Mouse (Mus musculus) mouse trophoblast stem cell (cell line): ENCODE measurements at regions not wholly inside any gene's neighbourhood (a gene's known extent, or its start where the extent isn't known, plus 50 kb on each side); places are given as distances from the start of the nearest gene placed in this dataset.

Experiments used
- in situ Hi-C, 2 experiments: fragments of 300-500 bp; cut with MseI, MboI; formaldehyde crosslinking; loops; 2 replicates in 1 of 2; 3 replicates in 1 of 2; pipeline ENCODE4 v1.15.1; 2025

DNA sequence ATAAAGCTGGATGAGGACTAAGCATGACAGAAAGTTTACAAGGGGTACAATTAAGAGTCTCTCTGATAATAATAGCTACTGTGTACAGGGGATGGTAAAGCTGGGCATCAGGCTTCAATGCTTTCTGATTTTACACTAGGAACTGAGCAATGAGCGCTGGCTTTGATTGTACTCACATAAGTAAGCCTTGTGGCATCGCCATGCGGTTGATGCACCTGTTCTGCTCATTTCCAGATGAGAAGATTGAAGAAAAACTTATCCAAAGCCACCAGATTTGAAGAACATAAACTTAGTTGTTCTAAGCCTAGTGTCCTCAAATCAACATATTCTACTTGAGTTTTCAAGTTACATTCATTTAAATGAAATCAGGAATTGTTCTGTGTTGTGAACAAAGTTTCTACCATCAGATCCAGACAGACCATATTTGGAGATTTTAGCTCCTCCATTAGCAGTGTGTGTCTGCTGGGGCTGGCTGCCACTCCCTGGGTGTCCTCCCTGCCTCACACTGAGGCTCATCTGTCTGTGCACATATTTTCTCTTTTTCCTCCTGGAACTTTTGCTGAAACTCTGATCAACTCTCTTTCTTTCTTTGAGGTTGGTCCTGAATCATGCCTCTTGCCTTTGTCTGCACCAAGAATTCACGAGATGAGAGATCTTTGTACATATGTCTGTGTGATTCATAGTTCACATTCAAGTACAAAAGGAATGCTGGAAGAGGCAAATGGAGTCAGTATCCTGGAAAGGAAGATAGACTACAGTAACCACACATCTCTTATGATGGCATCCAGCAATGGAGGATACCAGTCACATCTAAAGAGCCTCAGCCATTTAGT is 68.2 kb upstream of the Ifne start:
- in situ Hi-C loops = loop anchor here in 1 of 2 experiments (10.0 kb wide), 1 partner anchor 177 kb away; no protein-coding TSS in a partner anchor

DNA sequence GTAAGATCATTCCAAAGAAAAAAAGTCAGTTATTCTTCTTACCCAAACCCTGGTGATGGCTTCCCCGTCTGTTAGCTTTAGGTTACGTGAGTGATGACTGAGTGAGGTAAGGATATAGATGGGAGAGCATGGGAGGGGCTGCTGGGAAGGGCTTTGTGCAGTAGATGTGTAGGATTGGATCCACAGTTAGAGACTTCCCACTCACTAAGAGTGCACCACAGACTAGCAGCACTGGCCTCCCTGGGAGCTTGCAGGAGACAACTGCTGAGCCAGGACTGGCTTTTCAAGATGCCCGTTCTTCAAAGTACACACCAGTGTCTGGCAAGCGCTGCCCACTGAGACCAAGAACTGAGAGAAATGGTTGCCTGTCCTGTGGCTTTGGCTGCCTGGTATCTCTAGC is 62.0 kb upstream of the Ifne start:
- in situ Hi-C loops = loop anchor here in 1 of 2 experiments (10.0 kb wide), 1 partner anchor 183 kb away; no protein-coding TSS in a partner anchor

DNA sequence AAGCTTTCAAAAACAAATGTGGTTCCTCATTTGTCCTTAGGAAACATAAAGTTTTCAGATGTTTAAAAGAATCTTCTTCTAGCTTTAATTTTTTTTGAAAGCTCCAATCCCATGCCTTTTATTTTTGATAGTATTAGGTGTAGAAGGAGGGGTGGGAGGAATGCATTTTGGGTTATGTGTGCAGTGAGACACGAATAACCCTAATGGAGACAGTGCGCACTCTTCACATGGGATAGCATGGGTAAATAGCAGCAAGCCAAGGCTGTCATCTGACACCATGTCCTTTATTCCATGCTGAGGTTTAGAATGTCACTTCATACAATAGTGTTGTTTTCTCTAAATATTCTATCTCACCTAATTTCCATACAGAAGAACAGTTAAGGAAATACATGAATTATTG is 60.7 kb upstream of the Ifne start:
- in situ Hi-C loops = loop anchor here in 1 of 2 experiments (10.0 kb wide), 1 partner anchor 184 kb away; no protein-coding TSS in a partner anchor

DNA sequence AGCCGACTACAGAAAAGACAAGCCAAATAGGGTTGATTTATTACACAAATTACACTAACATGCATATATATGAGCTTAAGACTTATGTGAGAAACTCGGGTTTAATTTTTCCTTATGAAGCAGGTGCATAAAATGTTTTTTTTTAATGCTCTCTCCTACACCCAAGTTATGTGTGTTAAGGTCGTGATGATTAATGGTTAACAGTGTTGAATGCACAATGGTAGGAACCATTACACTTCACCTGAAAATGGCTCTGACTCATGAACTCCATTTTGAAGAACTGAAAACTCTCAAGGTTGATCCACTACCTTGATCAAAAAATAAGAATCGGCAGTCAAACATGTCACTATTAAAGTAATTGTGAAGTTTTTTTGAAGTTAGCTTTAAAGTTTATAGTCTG is 59.4 kb upstream of the Ifne start:
- in situ Hi-C loops = no loop called here

DNA sequence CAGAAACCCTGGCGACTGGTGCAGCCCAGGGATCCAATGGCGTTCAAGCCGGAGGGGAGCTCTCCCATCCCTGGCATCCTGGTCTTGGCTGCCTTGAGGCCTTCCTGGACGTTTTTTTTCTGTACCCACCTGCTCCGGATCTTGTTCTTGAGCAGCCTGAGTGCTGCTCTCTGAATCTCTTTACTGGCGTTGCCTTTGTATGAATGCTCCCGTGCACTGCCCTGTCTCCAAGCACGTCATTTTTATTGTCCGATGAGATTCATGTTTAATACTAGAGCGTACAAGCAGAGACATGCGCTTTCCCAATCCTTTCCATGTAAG is 58.7 kb upstream of the Ifne start:
- in situ Hi-C loops = no loop called here

DNA sequence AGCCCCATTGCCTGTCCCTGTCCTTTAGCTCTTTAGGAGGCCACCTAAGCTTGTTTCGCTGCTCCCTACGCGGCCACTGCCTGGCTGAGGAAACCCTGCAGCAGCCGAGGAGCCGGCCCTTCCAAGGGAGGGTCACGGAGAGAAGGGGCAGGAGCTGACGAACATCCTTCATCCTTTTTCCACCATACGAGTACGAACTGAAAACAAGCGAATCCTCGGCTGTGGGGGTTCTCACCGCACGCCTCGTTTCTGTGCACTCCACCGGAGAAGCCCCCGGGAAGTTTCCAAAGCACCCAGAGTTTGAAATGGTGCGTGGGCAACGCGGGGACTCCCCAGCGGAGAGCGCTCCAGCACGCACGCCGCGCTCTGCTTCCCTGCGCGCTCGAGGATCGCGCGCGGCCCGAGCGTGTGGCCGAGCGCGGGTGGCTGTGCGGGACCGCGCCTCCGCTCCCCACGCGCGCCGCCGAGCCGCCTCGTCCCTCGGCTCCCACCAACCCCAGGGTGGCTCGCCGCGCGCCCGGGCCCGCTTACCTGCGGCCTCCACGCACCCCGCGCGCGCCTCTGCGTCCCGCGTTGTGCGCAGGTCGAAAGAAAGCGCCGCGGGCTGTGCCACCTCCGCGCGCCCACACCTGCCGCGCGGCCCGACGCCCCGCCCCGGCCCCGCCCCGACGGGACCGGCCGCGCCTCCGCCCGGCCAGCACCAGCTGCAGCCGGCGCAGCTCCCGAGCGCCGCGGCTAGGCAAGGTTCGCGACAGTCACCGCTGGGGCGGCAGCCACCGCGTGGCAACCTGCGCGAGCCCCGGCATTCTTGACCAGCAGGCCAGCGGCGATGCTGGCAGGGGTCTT is 58.1 kb upstream of the Ifne start:
- in situ Hi-C loops = no loop called here

DNA sequence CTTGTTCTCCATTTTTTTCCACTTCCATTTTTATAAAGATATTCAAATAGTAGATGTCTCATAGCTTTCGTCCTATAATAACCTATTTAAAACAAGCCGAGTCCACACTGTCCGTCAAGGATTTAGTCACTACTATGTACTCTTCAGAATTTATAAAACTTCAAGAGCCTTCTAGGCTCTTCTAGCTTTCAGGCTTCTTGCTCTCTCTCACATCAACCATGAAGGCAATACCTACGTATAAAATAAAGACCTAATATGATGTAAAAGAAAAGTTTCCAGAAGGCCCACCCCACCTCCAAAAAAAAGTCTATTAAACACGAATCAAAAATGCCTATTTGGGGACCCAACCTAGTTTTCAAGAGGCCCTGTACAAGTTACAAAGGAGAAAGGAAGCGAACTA is 57.0 kb upstream of the Ifne start:
- in situ Hi-C loops = no loop called here

DNA sequence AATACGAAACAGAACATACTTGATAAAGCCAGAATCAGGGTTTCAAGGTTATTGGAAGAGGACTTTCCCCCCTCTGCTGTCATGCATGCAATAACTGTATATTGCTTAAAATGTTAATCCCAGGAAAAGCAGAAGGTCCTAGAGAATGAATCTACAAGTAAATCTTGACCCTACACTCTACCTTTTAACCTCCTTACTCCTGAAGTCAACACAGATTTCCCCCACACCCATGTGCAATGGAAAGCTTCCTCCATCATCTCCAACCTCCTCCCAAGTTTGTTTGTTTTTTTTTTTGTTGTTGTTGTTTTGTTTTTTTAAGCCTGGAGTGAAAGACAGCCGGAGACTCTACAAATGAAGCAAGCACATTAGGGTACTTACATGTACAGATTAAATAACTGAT is 55.9 kb upstream of the Ifne start:
- in situ Hi-C loops = no loop called here

DNA sequence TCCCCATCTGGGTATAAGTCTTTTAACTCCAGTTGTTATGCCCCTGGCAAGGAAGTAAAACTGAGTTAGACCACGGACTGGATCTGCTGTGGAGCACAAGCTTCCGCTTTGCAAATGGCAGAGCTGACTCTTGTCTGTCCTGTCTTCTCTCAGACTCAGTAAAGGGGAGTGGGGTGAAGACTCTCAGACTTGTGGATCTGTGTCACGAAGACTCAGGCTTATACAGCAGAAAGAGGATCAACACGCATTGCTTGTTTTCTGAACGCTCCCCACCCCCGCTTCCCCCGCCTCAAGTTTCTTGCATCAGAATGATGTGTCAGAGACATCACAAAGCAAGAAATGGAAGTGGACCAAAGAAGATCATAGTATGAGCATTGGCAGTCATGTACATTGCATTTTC is 55.3 kb upstream of the Ifne start:
- in situ Hi-C loops = no loop called here

DNA sequence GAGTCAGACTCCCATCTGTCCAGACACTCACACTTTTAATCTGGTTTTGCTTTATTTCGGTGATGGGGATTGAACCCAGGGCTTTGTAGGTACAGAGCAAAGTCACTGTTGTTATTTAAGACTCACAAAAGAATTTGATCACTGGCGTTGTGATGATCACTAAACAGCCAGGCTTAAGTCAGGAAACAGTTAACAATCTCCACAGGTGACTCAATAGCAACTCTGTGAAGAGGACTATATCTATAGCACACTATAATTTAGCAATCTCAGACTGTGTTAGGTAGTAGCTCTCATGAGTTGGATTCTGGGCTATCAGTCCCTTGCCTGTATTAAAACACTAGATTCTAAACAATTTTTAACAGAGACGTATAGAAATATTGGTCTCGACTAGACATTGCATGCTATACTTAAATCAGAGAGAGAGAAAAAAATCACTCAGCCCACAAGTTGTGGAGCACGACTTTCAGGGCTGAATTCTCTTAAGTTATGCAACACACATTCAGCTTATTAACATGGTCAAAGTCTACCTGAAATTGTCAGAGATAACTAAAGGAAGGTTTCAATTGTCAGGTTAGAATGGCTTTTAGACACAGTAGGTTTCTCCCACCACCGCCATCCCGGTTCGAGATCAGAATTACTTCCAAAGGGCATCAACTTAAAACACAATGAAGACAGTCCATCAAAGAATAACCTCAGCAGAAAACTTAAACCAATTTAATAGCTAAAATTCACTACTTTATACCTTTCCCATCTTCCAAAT is 54.4 kb upstream of the Ifne start:
- in situ Hi-C loops = no loop called here

DNA sequence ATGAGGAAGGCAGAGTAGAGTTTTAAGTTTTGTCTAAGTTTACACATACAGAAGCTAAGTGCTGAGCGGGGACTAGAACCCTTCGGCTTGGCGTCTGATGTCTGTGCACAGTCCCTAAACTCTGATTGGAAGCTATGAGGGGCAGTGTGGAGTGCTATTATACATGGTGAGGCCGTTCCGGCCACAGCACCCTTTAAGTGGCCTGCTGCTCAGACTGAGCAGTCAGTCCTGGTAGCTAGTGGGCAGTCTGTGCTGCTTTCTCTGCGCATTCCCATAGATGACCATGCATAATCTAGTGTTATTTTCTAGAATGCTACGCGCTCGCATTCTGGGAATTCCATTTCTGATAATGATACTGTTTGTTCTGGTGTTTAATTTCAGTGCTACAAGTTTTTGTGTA is 51.2 kb upstream of the Ifne start:
- in situ Hi-C loops = no loop called here
